Mouse (Mus musculus): Measurements from ENCODE around the gene Syt3.
A peak's percentile ranks its signal among the peaks of the same experiment; 100 is the strongest.

Syt3 gene

GRCm38 (mm10) chr7:44357531-44357930, 26.4 kb upstream of the Syt3 start:
- no peak for DNase-seq

GRCm38 (mm10) chr7:44358012-44358411, 25.9 kb upstream of the Syt3 start:
- no peak for DNase-seq

- peak in 1 of 2 experiments; percentile 30 for DNase-seq
Measured at GRCm38 (mm10) chr7:44358886-44359654, 24.8 kb upstream of the Syt3 start.

GRCm38 (mm10) chr7:44359908-44360672, 23.8 kb upstream of the Syt3 start:
- peak; percentile 87 to 88 for DNase-seq

- DNase-seq, result no peak
Measured at GRCm38 (mm10) chr7:44360792-44361301, 23.1 kb upstream of the Syt3 start.

- DNase-seq, result no peak
Measured at GRCm38 (mm10) chr7:44372678-44373077, 11.2 kb upstream of the Syt3 start.

- DNase-seq, result no peak
Measured at GRCm38 (mm10) chr7:44373460-44373859, 10.4 kb upstream of the Syt3 start.

GRCm38 (mm10) chr7:44373889-44374652, 9.8 kb upstream of the Syt3 start:
- peak; percentile 63 for DNase-seq

GRCm38 (mm10) chr7:44374756-44375155, 9.1 kb upstream of the Syt3 start:
- peak in 1 of 2 experiments; percentile 23 for DNase-seq

GRCm38 (mm10) chr7:44375207-44375606, 8.7 kb upstream of the Syt3 start:
- no peak for DNase-seq

GRCm38 (mm10) chr7:44375793-44376192, 8.1 kb upstream of the Syt3 start:
- DNase-seq, result no peak

- no peak for DNase-seq
Measured at GRCm38 (mm10) chr7:44378290-44378689, 5.6 kb upstream of the Syt3 start.

- peak; percentile 45 to 68 for DNase-seq
Measured at GRCm38 (mm10) chr7:44382541-44382940, 1.4 kb upstream of the Syt3 start.

GRCm38 (mm10) chr7:44384716-44385059, 786 bp downstream of the Syt3 start:
- DNase-seq, result no peak

GRCm38 (mm10) chr7:44385720-44386119, 1.8 kb downstream of the Syt3 start, which contains the start of gene 1700008O03Rik:
Gene 1700008O03Rik (minus strand): TSS chr7:44385820.
- DNase-seq, result no peak

GRCm38 (mm10) chr7:44391831-44392230, 7.9 kb downstream of the Syt3 start:
- DNase-seq, result no peak

- no peak for DNase-seq
Measured at GRCm38 (mm10) chr7:44392341-44392740, 8.4 kb downstream of the Syt3 start.

GRCm38 (mm10) chr7:44393284-44393683, 9.4 kb downstream of the Syt3 start:
- no peak for DNase-seq

- DNase-seq, result peak; percentile 65 to 68
Measured at GRCm38 (mm10) chr7:44398570-44398969, 14.7 kb downstream of the Syt3 start.

GRCm38 (mm10) chr7:44401673-44402072, 17.8 kb downstream of the Syt3 start:
- DNase-seq, result no peak

- peak; percentile 76 to 84 for DNase-seq
Measured at GRCm38 (mm10) chr7:44405346-44406014, 21.6 kb downstream of the Syt3 start.

GRCm38 (mm10) chr7:44406015-44406355, 22.1 kb downstream of the Syt3 start:
- DNase-seq, result no peak

GRCm38 (mm10) chr7:44411144-44411543, 27.2 kb downstream of the Syt3 start:
- DNase-seq, result no peak

Measured in thymus, postnatal 36 days (tissue).